Mouse (Mus musculus): Measurements from ENCODE around the gene Eps8l1. TPM values are rescaled to one million over a fixed set of nuclear protein-coding genes. Genes with fewer than 3 reads are reported as not detected.

Gene Eps8l1
- total and polyA plus RNA-seq, 2 experiments from 2014 or later, result 3.9 to 7.4 TPM

DNA sequence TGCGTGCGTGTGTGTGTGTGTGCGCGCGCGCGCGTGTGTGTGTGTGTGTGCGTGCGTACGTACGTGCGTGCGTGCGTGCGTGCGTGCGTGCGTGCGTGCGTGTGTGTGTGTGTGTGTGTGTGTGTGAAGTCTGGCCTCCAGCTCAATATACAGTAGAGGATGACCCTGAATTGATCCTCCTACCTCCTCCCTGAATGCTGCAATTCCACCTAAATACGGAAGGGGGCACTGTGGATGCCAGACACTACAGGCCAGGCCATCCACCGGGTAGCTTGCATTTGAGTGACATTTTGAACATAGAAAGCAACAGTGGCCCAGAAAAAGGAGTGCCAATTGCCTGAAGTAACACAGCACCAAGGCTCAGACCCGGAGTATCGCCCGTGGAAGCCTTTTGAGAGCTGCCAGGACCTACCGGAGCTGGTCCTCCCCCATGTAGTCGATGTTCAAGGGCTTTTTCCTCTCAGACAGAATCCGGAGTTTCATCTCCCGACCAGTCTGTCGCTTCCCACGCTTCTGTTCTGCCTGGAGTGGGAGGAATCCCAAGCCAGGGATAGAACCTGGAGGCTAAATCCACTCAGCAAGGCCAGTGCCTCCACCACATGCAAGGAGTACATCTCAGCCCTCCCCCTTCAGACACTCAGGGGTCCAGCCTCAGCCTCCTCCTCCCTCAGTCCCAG is 47.7 kb downstream of the Eps8l1 start:
- H3K4me1 ChIP-seq (ENCODE audit: insufficient read depth, low read length), result no peaks in the 10 kb centered on the region
- TF ChIP-seq CTCF (IDR thresholded peaks at IDR 0.05), result peak; percentile 48
- WGBS, result 79% methylated on average over 13 of the region's 32 CpGs
- no peaks in the 10 kb centered on the region for H3K27me3 ChIP-seq (ENCODE audit: insufficient read depth, low read length)
- no peak overlapping the region for H3K4me3 ChIP-seq (ENCODE audit: low read depth, low read length)
- ATAC-seq (ENCODE audit: low FRiP score) (no peak), DNase-seq (ENCODE audit: low spot score) (no peak)
- no peaks in the 10 kb centered on the region for H3K9me3 ChIP-seq (ENCODE audit: low read length)
- no peak overlapping the region for H3K9ac ChIP-seq (replicated peaks; ENCODE audit: low read length, poor library complexity, severe bottlenecking)
- no peaks in the 10 kb centered on the region for H3K36me3 ChIP-seq (ENCODE audit: insufficient read depth, low read length)
- no peak overlapping the region for H3K4me2 ChIP-seq (ENCODE audit: low read depth, low read length, poor library complexity, severe bottlenecking)
- H3K27ac ChIP-seq (ENCODE audit: low read depth, low read length), result no peak overlapping the region

DNA sequence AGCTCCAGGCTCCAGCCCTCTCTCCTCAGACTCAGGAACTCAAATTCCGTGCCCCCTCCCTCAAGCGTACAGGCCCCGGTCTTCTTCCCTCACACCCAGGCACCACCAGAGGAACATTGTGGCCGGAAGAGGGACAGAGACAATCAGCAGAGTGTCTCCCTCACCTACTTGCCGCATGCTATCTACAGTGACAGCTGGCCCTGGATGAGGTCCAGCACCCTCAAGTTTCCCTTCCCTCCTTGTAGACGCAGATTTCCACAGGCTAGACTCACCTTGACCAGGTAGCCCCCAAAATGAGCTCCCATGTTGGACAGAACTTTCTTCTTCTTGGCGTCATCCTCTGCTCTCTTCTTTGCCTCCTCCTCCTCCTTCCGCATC is 48.3 kb downstream of the Eps8l1 start:
- Histone ChIP-seq H3K4me2 (ENCODE audit: low read depth, low read length, poor library complexity, severe bottlenecking) (no peak overlapping the region), H3K9ac (replicated peaks; ENCODE audit: low read length, poor library complexity, severe bottlenecking) (no peak overlapping the region), H3K36me3 (ENCODE audit: insufficient read depth, low read length) (no peaks in the 10 kb centered on the region), H3K27me3 (ENCODE audit: insufficient read depth, low read length) (no peaks in the 10 kb centered on the region), H3K4me3 (ENCODE audit: low read depth, low read length) (no peak overlapping the region), H3K9me3 (ENCODE audit: low read length) (no peaks in the 10 kb centered on the region), H3K4me1 (ENCODE audit: insufficient read depth, low read length) (no peaks in the 10 kb centered on the region), H3K27ac (ENCODE audit: low read depth, low read length) (no peak overlapping the region)
- DNase-seq (ENCODE audit: low spot score), result no peak
- no peak for ATAC-seq (ENCODE audit: low FRiP score)
- WGBS, result 96% methylated on average over 8 of the region's 8 CpGs
- no peak for TF ChIP-seq CTCF (IDR thresholded peaks at IDR 0.05)

DNA sequence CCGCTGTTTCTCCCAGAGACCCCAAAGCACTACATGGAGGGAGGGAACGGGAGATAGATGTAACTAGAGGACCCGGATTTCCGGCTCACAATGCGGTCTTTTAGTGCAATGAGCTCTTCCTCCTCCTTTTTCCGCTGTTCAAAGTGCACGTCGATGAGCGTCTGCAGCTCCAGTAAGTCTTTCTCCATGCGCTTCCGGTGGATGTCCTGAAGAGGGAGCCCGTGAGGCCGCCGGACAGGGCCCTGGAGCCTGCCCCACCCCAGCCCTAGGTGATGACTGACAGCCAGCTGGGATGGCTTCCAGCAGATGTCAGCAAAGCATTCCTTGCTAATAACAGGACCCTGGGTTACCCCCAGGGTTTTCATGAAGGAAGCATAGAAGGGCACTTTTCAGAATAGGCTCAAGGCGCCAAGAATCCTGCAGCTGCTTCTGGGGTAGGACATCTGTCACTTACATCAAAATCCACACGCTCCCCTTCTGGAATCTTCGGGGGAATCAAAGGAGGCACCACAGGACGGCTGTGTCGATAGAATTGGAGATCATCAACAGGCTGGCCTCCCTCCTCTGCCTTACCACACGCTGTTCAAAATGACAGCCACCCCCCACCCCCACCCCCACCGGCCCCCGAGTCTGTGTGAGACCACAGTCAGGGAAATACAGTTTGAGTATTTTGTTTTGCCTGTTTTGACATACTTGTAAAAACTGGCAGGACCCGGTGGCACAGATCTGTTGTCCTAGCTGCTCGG is 49.6 kb downstream of the Eps8l1 start:
- Histone ChIP-seq H3K4me3 (ENCODE audit: low read depth, low read length) (no peak overlapping the region), H3K4me2 (ENCODE audit: low read depth, low read length, poor library complexity, severe bottlenecking) (no peak overlapping the region), H3K9ac (replicated peaks; ENCODE audit: low read length, poor library complexity, severe bottlenecking) (no peak overlapping the region), H3K4me1 (ENCODE audit: insufficient read depth, low read length) (no peaks in the 10 kb centered on the region), H3K36me3 (ENCODE audit: insufficient read depth, low read length) (no peaks in the 10 kb centered on the region), H3K9me3 (ENCODE audit: low read length) (no peaks in the 10 kb centered on the region), H3K27me3 (ENCODE audit: insufficient read depth, low read length) (no peaks in the 10 kb centered on the region), H3K27ac (ENCODE audit: low read depth, low read length) (no peak overlapping the region)
- ATAC-seq (ENCODE audit: low FRiP score), result peak; percentile 83
- DNase-seq (ENCODE audit: low spot score), result peak; percentile 81
- TF ChIP-seq CTCF (IDR thresholded peaks at IDR 0.05), result peak; percentile 81
- 13% methylated on average over 24 of the region's 24 CpGs for WGBS

DNA sequence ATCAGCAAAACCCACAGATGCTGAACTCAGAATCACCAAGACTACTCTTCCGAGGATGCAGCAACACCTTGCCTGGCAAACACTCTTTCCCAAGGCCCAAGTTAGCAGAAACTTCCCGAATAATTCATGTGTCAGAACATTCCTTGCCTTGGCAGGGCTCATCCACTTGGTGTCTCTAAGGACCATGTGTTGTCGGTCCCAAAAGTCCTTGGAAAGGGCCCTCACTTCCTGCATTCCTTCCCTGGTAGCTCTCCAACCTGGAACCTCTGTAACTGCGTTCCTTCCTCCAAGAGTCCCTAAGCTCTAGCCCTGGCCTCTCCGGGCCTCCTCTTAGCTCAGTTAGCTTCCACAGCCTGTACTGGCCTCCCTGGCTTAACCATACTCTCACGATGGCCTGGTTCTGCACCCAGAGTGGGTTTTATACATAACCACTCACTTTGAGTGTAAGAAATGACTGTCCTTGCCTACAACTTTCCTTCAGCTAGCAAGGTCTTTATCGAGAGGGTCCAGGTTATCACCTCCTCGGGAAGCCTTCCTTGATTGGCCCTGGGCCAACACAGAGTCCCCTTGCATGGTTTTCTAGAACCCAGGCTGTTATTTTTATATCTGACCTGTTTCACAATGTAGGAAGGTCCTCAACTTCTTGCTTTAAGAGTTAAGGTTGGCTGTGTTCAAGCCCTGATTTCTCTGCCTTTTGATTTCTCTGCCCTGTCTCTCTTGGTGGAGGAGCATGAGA is 51.2 kb downstream of the Eps8l1 start:
- H3K4me1 ChIP-seq (ENCODE audit: insufficient read depth, low read length), result no peaks in the 10 kb centered on the region
- DNase-seq (ENCODE audit: low spot score) (no peak), ATAC-seq (ENCODE audit: low FRiP score) (no peak)
- no peaks in the 10 kb centered on the region for H3K9me3 ChIP-seq (ENCODE audit: low read length)
- H3K9ac ChIP-seq (replicated peaks; ENCODE audit: low read length, poor library complexity, severe bottlenecking), result no peak overlapping the region
- no peak overlapping the region for H3K4me2 ChIP-seq (ENCODE audit: low read depth, low read length, poor library complexity, severe bottlenecking)
- WGBS, result 84% methylated on average over 8 of the region's 8 CpGs
- no peak overlapping the region for H3K27ac ChIP-seq (ENCODE audit: low read depth, low read length)
- H3K4me3 ChIP-seq (ENCODE audit: low read depth, low read length), result no peak overlapping the region
- no peaks in the 10 kb centered on the region for H3K36me3 ChIP-seq (ENCODE audit: insufficient read depth, low read length)
- TF ChIP-seq CTCF (IDR thresholded peaks at IDR 0.05), result no peak
- H3K27me3 ChIP-seq (ENCODE audit: insufficient read depth, low read length), result no peaks in the 10 kb centered on the region

DNA sequence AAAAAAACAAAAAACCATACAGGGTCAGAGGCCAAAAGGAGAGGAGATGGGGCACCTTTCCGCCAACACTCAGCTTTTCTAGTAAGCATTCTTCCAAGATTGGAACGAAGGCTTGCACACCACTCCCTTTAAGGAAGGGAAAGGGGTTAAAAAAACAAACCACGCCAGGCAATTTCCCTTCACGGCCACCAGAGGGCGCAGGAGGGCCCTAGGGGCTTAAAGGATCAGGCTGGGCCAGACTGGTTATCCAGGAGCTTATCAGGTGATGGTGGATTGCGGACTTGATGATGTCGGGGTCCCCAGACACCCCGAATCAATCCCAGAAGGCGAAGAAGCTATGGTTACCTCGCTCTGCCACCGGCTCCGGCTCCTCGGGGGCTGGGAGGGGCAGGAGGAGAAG is 52.8 kb downstream of the Eps8l1 start:
- Histone ChIP-seq H3K4me1 (ENCODE audit: insufficient read depth, low read length) (no peaks in the 10 kb centered on the region), H3K4me3 (ENCODE audit: low read depth, low read length) (no peak overlapping the region), H3K9me3 (ENCODE audit: low read length) (no peaks in the 10 kb centered on the region), H3K4me2 (ENCODE audit: low read depth, low read length, poor library complexity, severe bottlenecking) (no peak overlapping the region), H3K9ac (replicated peaks; ENCODE audit: low read length, poor library complexity, severe bottlenecking) (no peak overlapping the region), H3K27ac (ENCODE audit: low read depth, low read length) (no peak overlapping the region), H3K36me3 (ENCODE audit: insufficient read depth, low read length) (no peaks in the 10 kb centered on the region), H3K27me3 (ENCODE audit: insufficient read depth, low read length) (no peaks in the 10 kb centered on the region)
- no peak for ATAC-seq (ENCODE audit: low FRiP score)
- peak; percentile 27 for DNase-seq (ENCODE audit: low spot score)
- WGBS, result 28% methylated on average over 13 of the region's 13 CpGs
- TF ChIP-seq CTCF (IDR thresholded peaks at IDR 0.05), result peak; percentile 76
